Mouse (Mus musculus) MEL (cell line): ENCODE data around the gene Tirap.

Experiments
- CTCF ChIP-seq, 3 experiments: IDR thresholded peaks in 2 of 3; conservative IDR thresholded peaks in 1 of 3; 2 replicates each; pipeline ENCODE4 v1.5.1; 2011 to 2012; ENCODE audit warnings: low read length in 3 of 3, low read depth in 2 of 3, mild to moderate bottlenecking in 2 of 3, improper control_type of control experiment in 1 of 3, inconsistent platforms in 1 of 3, mixed read lengths in 1 of 3, moderate library complexity in 1 of 3; ENCODE audit not compliant: control insufficient read depth in 1 of 3, insufficient read depth in 1 of 3, poor library complexity in 1 of 3, severe bottlenecking in 1 of 3
- GABPA ChIP-seq: IDR thresholded peaks from 2 replicates; pipeline ENCODE4 v1.6.1; 2012; ENCODE audit warnings: low read depth, mild to moderate bottlenecking, inconsistent platforms, low read length, improper control_type of control experiment, moderate library complexity
- GATA1 ChIP-seq: IDR thresholded peaks from 2 replicates; pipeline ENCODE4 v1.6.1; 2011; ENCODE audit warnings: low read depth, low read length, improper control_type of control experiment
- HCFC1 ChIP-seq: IDR thresholded peaks from 2 replicates; pipeline ENCODE4 v1.6.1; 2012; ENCODE audit warnings: low read depth, mild to moderate bottlenecking, inconsistent platforms, low read length, improper control_type of control experiment, moderate library complexity
- JUND ChIP-seq: IDR thresholded peaks from 2 replicates; pipeline ENCODE4 v1.6.1; 2011; ENCODE audit warnings: low read depth, mild to moderate bottlenecking, improper control_type of control experiment, low read length
- MAX ChIP-seq: IDR thresholded peaks from 2 replicates; pipeline ENCODE4 v1.6.1; 2011; ENCODE audit warnings: low read length, improper control_type of control experiment
- MEF2A ChIP-seq: IDR thresholded peaks from 2 replicates; pipeline ENCODE4 v1.6.1; 2014; ENCODE audit warnings: low read depth, mild to moderate bottlenecking, inconsistent platforms, low read length, improper control_type of control experiment; ENCODE audit not compliant: poor library complexity, insufficient replicate concordance, severe bottlenecking; ENCODE audit errors: extremely low read depth
- POLR2A ChIP-seq, 2 experiments: IDR thresholded peaks; 2 replicates each; pipeline ENCODE4 v1.6.1; 2011 to 2012; ENCODE audit warnings: low read length in 2 of 2, mild to moderate bottlenecking in 2 of 2, control low read depth in 1 of 2, improper control_type of control experiment in 1 of 2, low read depth in 1 of 2, moderate library complexity in 1 of 2; ENCODE audit not compliant: control insufficient read depth in 1 of 2, insufficient read depth in 1 of 2, poor library complexity in 1 of 2
- TCF12 ChIP-seq: IDR thresholded peaks from 2 replicates; pipeline ENCODE4 v1.6.1; 2014; ENCODE audit warnings: low read depth, mild to moderate bottlenecking, inconsistent platforms, low read length, improper control_type of control experiment, moderate library complexity
- ZC3H11A ChIP-seq: IDR thresholded peaks from 2 replicates; pipeline ENCODE4 v1.6.1; 2012; ENCODE audit warnings: low read depth, mild to moderate bottlenecking, inconsistent platforms, low read length, improper control_type of control experiment
- ZKSCAN1 ChIP-seq: IDR thresholded peaks from 2 replicates; pipeline ENCODE4 v1.6.1; 2012; ENCODE audit warnings: low read depth, mild to moderate bottlenecking, inconsistent platforms, low read length, improper control_type of control experiment, moderate library complexity
- ZNF384 ChIP-seq: IDR thresholded peaks from 2 replicates; pipeline ENCODE4 v1.6.1; 2012; ENCODE audit warnings: low read depth, mild to moderate bottlenecking, inconsistent platforms, low read length, improper control_type of control experiment

DNA sequence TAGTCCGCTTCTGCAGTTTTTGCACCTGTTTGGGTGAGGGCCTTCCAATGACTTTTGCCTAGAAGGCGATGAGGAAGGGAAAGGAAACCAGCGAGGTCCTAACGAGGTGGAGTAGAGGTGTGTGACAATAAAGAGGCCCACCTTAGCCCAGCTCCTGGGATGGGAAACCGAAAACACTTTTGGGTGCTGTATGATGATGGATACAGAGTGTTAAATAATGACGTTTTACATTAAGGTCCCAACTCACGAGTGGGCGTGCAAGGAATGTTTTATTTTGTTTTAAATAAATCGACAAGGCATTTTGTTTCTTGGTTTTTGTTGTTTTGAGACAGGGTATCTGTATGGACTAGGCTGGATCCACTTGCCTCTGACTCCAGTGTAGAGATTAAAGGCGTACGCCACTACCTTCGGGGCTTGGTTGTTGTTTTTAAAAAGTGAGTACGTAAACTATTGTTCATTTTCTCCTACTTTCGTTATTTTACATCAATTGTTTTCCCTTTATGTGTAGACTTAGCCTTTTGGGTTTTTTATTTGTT, 23.9 kb downstream of the Tirap start:
- no peak for TF ChIP-seq ZC3H11A
- TF ChIP-seq HCFC1 = no peak
- TF ChIP-seq ZKSCAN1 = no peak
- no peak for TF ChIP-seq CTCF (IDR thresholded peaks at IDR 0.05 in 2 of 3, conservative IDR thresholded peaks at IDR 0.05 in 1 of 3; ENCODE audit: control insufficient read depth in 1 of 3, insufficient read depth in 1 of 3, low read depth in 2 of 3, low read length in 3 of 3, poor library complexity in 1 of 3, severe bottlenecking in 1 of 3)
- TF ChIP-seq TCF12 = no peak
- TF ChIP-seq ZNF384 = no peak
- TF ChIP-seq MAX = no peak
- TF ChIP-seq MEF2A = no peak
- TF ChIP-seq GATA1 = no peak
- TF ChIP-seq GABPA = no peak; the same call in 1 of the 2 replicates
- no peak; a peak in 1 of 4 replicates for TF ChIP-seq POLR2A (IDR thresholded peaks at IDR 0.05; ENCODE audit: control insufficient read depth in 1 of 2, insufficient read depth in 1 of 2, low read depth in 1 of 2, low read length in 2 of 2, poor library complexity in 1 of 2)
- no peak for TF ChIP-seq JUND
